Mouse (Mus musculus): ENCODE measurements at regions not wholly inside any gene's neighbourhood (a gene's known extent, or its start where the extent isn't known, plus 50 kb on each side); places are given as distances from the start of the nearest gene placed in this dataset.

- TF ChIP-seq CTCF (IDR thresholded peaks at IDR 0.05; ENCODE audit: borderline replicate concordance, control insufficient read depth, extremely low read depth, insufficient read depth, low read length, poor library complexity) (no peak), POLR2A (IDR thresholded peaks at IDR 0.05; ENCODE audit: control insufficient read depth, extremely low read depth, insufficient read depth, low read length, poor library complexity) (no peak)
These were observed 138.1 kb downstream of the Ice1 start for GRCm38 (mm10) chr13:70499302-70499701.
